Comparison of ENCODE assay signal across 14 mouse cellular contexts in the genomic region with DNA sequence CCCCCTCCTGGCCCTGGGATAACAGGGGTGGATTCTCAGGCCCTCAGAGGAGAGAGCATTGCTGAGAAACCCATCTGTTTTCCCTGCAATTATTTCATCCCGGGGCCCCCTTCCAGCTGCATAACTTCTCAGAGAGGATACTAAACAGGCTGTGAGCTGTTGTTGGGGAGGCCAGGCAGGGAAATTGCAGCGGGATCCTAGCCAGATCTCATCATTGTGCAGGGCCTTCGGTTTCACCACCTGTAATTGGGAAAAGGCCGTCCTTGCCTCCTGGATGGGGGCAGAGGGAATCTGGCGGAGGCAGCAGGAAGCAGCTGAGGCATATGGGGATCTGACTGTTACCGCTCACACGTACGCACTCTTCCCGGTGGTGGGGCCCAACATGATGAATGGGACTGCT. TPM values are rescaled to one million over a fixed set of nuclear protein-coding genes. Genes with fewer than 3 reads are reported as not detected.
DNase-seq lines count a peak whose midpoint lies in the region; ATAC-seq lines count a peak whose summit lies in the region.
"Had no signal": no experiment of that assay in that cellular context is flagged by ENCODE, and none has a peak within 500 bp of the region (broad histone marks: within the 10 kb centered on the region; RNA-seq: fewer than 3 reads in every experiment).

No protein-coding gene starts in this region.

- H3K27me3 ChIP-seq in heart, embryonic 12.5 days (replicated peaks), result peaks cover 43% of the 10 kb centered on the region

- no peak for ATAC-seq in heart, embryonic 12.5 days (ENCODE audit: insufficient number of reproducible peaks, low FRiP score)
- ATAC-seq: forebrain, embryonic 13.5 days; midbrain, embryonic 16.5 days had no signal

- no peak overlapping the region for H3K4me2 ChIP-seq in heart, embryonic 12.5 days
- H3K4me2 ChIP-seq: forebrain, embryonic 13.5 days; liver, embryonic 13.5 days had no signal

- H3K9ac ChIP-seq in heart, embryonic 12.5 days, result no peak overlapping the region
- H3K9ac ChIP-seq: forebrain, embryonic 13.5 days; liver, embryonic 13.5 days had no signal

- no peaks in the 10 kb centered on the region for H3K9me3 ChIP-seq in heart, embryonic 12.5 days (replicated peaks)
- H3K9me3 ChIP-seq: forebrain, embryonic 13.5 days; liver, embryonic 13.5 days had no signal

- DNase-seq in heart, adult 18-20 months, result peak; percentile 19 to 23
- DNase-seq in retina, postnatal 1 day, result peak; percentile 21
- no peak for DNase-seq in retina, embryonic 14.5 days (ENCODE audit: low spot score)
- peak; percentile 27 to 30 for DNase-seq in layer of hippocampus, postnatal 10 days (ENCODE audit: low spot score in 2 of 2)
- no peak for DNase-seq in thymus, adult 18-20 months
- no peak for DNase-seq in urinary bladder, postnatal 25 days (ENCODE audit: low spot score)
- DNase-seq: cerebellum, adult 11-12 months; liver, embryonic 13.5 days; thymus, postnatal 4 days had no signal

- H3K4me1 ChIP-seq in heart, embryonic 12.5 days (replicated peaks), result peaks cover 7% of the 10 kb centered on the region

- no peak overlapping the region for H3K4me3 ChIP-seq in heart, embryonic 12.5 days
- H3K4me3 ChIP-seq: forebrain, embryonic 13.5 days; liver, embryonic 13.5 days had no signal

- no peak overlapping the region for H3K27ac ChIP-seq in heart, embryonic 12.5 days (ENCODE audit: poor library complexity, severe bottlenecking)
- H3K27ac ChIP-seq: forebrain, embryonic 13.5 days; liver, embryonic 13.5 days had no signal

- WGBS in heart, embryonic 12.5 days, result 66% methylated on average over 9 of the region's 9 CpGs

- no peaks in the 10 kb centered on the region for H3K36me3 ChIP-seq in heart, embryonic 12.5 days
- H3K36me3 ChIP-seq: liver, embryonic 13.5 days had no signal

RNA-seq across cellular contexts. Expression of a gene that starts 4.0 kb away (rescaled TPM):
- not detected for total RNA-seq in heart, adult 18-20 months (2021)
- polyA plus RNA-seq in heart, embryonic 12.5 days (2016; fragmentation: Nextera tagmentation; extraction: Ambion mirVana), result 1.3 TPM in 2 replicates
- total RNA-seq in layer of hippocampus, postnatal 10 days (2021), result 1 to 10 TPM; 8.1 to 8.9 TPM
- total RNA-seq: megakaryocyte, adult 5-6 weeks had no signal
- polyA plus RNA-seq: C2C12; liver, embryonic 13.5 days had no signal

RNA-seq across cellular contexts. Expression of a gene that starts 29.2 kb away (rescaled TPM):
- total RNA-seq in heart, adult 18-20 months (2021), result 10 to 100 TPM; 11.1 to 11.6 TPM
- polyA plus RNA-seq in heart, embryonic 12.5 days (2016; fragmentation: Nextera tagmentation; extraction: Ambion mirVana), result 17.0 and 18.2 TPM in 2 replicates
- total RNA-seq in layer of hippocampus, postnatal 10 days (2021), result 10 to 100 TPM; 27.6 to 28.7 TPM

Comparison
In these comparisons a context has a peak if more than half of its experiments do, and no peak if none do; other contexts are left out.
1. DNase-seq: peak in heart, adult 18-20 months (2 of 2), retina, postnatal 1 day (single experiment) and layer of hippocampus, postnatal 10 days (2 of 2); none in retina, embryonic 14.5 days (single experiment), thymus, adult 18-20 months (0 of 2) and urinary bladder, postnatal 25 days (single experiment).
2. RNA of a gene that starts 4.0 kb away (total RNA-seq): 8.1 to 8.9 TPM in layer of hippocampus, postnatal 10 days; not detected in heart, adult 18-20 months; every median in the first group is over 4 times any median in the second.